Mouse (Mus musculus): ENCODE measurements around the gene Kynu. TPM values are rescaled to one million over a fixed set of nuclear protein-coding genes. Genes with fewer than 3 reads are reported as not detected.

Gene Kynu
- polyA plus RNA-seq, 2 experiments from 2014 or later: 0.32 to 0.73 TPM

- no peak for ATAC-seq
Measured at GRCm38 (mm10) chr2:43669588-43669987, 114.5 kb downstream of the Kynu start.

- ATAC-seq: peak; percentile 100
Measured at GRCm38 (mm10) chr2:43673619-43674018, 118.5 kb downstream of the Kynu start.

GRCm38 (mm10) chr2:43674098-43674497 is 119.0 kb downstream of the Kynu start:
- no peak for ATAC-seq

- no peak for ATAC-seq
Measured at GRCm38 (mm10) chr2:43675277-43675676, 120.1 kb downstream of the Kynu start.

- ATAC-seq: no peak
Measured at GRCm38 (mm10) chr2:43690402-43690801, 135.3 kb downstream of the Kynu start.

- ATAC-seq: no peak
Measured at GRCm38 (mm10) chr2:43691290-43691689, 136.2 kb downstream of the Kynu start.

- ATAC-seq: no peak
Measured at GRCm38 (mm10) chr2:43695635-43696034, 140.5 kb downstream of the Kynu start.

- no peak for ATAC-seq
Measured at GRCm38 (mm10) chr2:43712611-43713138, 157.5 kb downstream of the Kynu start.

- peak; percentile 38 for ATAC-seq
Measured at GRCm38 (mm10) chr2:43722446-43723103, 167.4 kb downstream of the Kynu start.

GRCm38 (mm10) chr2:43723104-43723541 is 168.0 kb downstream of the Kynu start:
- no peak for ATAC-seq

GRCm38 (mm10) chr2:43727181-43727580 is 172.1 kb downstream of the Kynu start:
- no peak for ATAC-seq

- peak; percentile 89 for ATAC-seq
Measured at GRCm38 (mm10) chr2:43727693-43728092, 172.6 kb downstream of the Kynu start.

- no peak for ATAC-seq
Measured at GRCm38 (mm10) chr2:43728831-43729230, 173.7 kb downstream of the Kynu start.

Other genes starting within 250 kb of the Kynu start
- gene Arhgap15, start 193.5 kb downstream of the Kynu start, polyA plus RNA-seq (2017; shearing (Covaris generic)): 100 to 1,000 TPM; 282 to 347 TPM